Mouse (Mus musculus) heart, embryonic 14.5 days (tissue): ENCODE measurements around the gene Tpst1. TPM values are rescaled to one million over a fixed set of nuclear protein-coding genes. Genes with fewer than 3 reads are reported as not detected.
"Not testable (repeated sequence)": the region's sequence is repeated elsewhere in the genome, so short reads cannot be mapped to it uniquely, and the experiment has no call there.

Experiments
- ATAC-seq: fragments of 200-750 bp; cut with Nextera tagmentation; 2 replicates; pipeline ENCODE4 v1.8.0; 2017; ENCODE audit warnings: low read depth, moderate TSS enrichment; ENCODE audit not compliant: insufficient number of reproducible peaks, insufficient read depth, low FRiP score
- H3K27ac ChIP-seq, 2 experiments: fragments of 200-500 bp in 1 of 2; fragments of 300-500 bp in 1 of 2; sonication (generic) in 1 of 2; replicated peaks in 1 of 2; 2 replicates each; pipeline ENCODE4 v1.5.1; 2012 to 2014; ENCODE audit warnings: low read depth in 2 of 2, low read length in 2 of 2, control low read depth in 1 of 2, mild to moderate bottlenecking in 1 of 2, mixed read lengths in 1 of 2; ENCODE audit not compliant: control insufficient read depth in 1 of 2, insufficient read depth in 1 of 2
- H3K27me3 ChIP-seq: fragments of 300-500 bp; sonication (generic); 2 replicates; pipeline ENCODE4 v1.6.1; 2014; ENCODE audit warnings: mild to moderate bottlenecking, low read length, control low read depth; ENCODE audit not compliant: control insufficient read depth, insufficient read depth
- H3K36me3 ChIP-seq: fragments of 300-500 bp; sonication (generic); 2 replicates; pipeline ENCODE4 v1.6.1; 2014; ENCODE audit warnings: mild to moderate bottlenecking, control low read depth, low read length, mixed read lengths; ENCODE audit not compliant: control insufficient read depth, insufficient read depth
- H3K4me1 ChIP-seq, 2 experiments: fragments of 200-500 bp in 1 of 2; fragments of 300-500 bp in 1 of 2; sonication (generic) in 1 of 2; 2 replicates each; pipeline ENCODE4 v1.6.1; 2012 to 2014; ENCODE audit warnings: low read length in 2 of 2, control low read depth in 1 of 2, mixed read lengths in 1 of 2; ENCODE audit not compliant: control insufficient read depth in 2 of 2, insufficient read depth in 2 of 2
- H3K4me2 ChIP-seq: fragments of 300-500 bp; sonication (generic); 2 replicates; pipeline ENCODE4 v1.6.1; 2014; ENCODE audit warnings: mild to moderate bottlenecking, low read length
- H3K4me3 ChIP-seq, 2 experiments: fragments of 200-500 bp in 1 of 2; fragments of 300-500 bp in 1 of 2; sonication (generic) in 1 of 2; 2 replicates each; pipeline ENCODE4 v1.5.1; 2012 to 2014; ENCODE audit warnings: low read length in 2 of 2, mild to moderate bottlenecking in 2 of 2, control low read depth in 1 of 2, low read depth in 1 of 2, moderate library complexity in 1 of 2; ENCODE audit not compliant: control insufficient read depth in 1 of 2, insufficient read depth in 1 of 2
- H3K9ac ChIP-seq: fragments of 300-500 bp; sonication (generic); 2 replicates; pipeline ENCODE4 v1.6.1; 2014; ENCODE audit warnings: mild to moderate bottlenecking, low read length
- H3K9me3 ChIP-seq: fragments of 300-500 bp; sonication (generic); 2 replicates; pipeline ENCODE4 v1.6.1; 2016; ENCODE audit warnings: low read length, control low read depth; ENCODE audit not compliant: control insufficient read depth
- WGBS: fragments of 180-500 bp; shearing (Covaris S2); extraction: QIAGEN DNeasy Blood & Tissue Kit; methylation state at CpG from one replicate; pipeline ENCODE4 v1.1.7; 2014; 5-methylcytosine and 5-hydroxymethylcytosine counted together
- polyA plus RNA-seq: library from polyadenylated mRNA; unstranded; fragments of >200 nt; fragmentation: Nextera tagmentation; extraction: Ambion mirVana; gene quantifications from 2 replicates; pipeline ENCODE4 v1.2.1, GENCODE M21; 2014

Gene Tpst1
- polyA plus RNA-seq, 1 experiment from 2014 or later: 24.5 TPM

- 59% methylated on average over 2 of the region's 2 CpGs for WGBS
- ATAC-seq: no peak
- H3K4me3 ChIP-seq: no peak overlapping the region
- peaks cover 30% of the 10 kb centered on the region for H3K36me3 ChIP-seq
- peaks cover 0 to 4% of the 10 kb centered on the region in 2 experiments; a peak in 1 of 4 replicates for H3K4me1 ChIP-seq
- H3K9ac ChIP-seq: no peak overlapping the region
- H3K27me3 ChIP-seq: no peaks in the 10 kb centered on the region
- H3K9me3 ChIP-seq: no peaks in the 10 kb centered on the region
- no peak overlapping the region for H3K27ac ChIP-seq
- H3K4me2 ChIP-seq: no peak overlapping the region
These were observed 39.3 kb upstream of the Tpst1 start for GRCm38 (mm10) chr5:130033869-130034268.

GRCm38 (mm10) chr5:130036300-130036699 is 36.8 kb upstream of the Tpst1 start:
- 77% methylated on average over 2 of the region's 2 CpGs for WGBS
- not testable (repeated sequence) for H3K27me3 ChIP-seq, H3K9me3 ChIP-seq, ATAC-seq, H3K9ac ChIP-seq, H3K4me1 ChIP-seq, H3K27ac ChIP-seq, H3K4me2 ChIP-seq, H3K4me3 ChIP-seq
- H3K36me3 ChIP-seq: peaks cover 48% of the 10 kb centered on the region

- Histone ChIP-seq H3K4me1 (no peaks in the 10 kb centered on the region), H3K4me2 (no peak overlapping the region), H3K9me3 (no peaks in the 10 kb centered on the region), H3K27ac (no peak overlapping the region), H3K9ac (no peak overlapping the region), H3K4me3 (no peak overlapping the region), H3K27me3 (no peaks in the 10 kb centered on the region), H3K36me3 (peaks cover 64% of the 10 kb centered on the region)
- ATAC-seq: no peak
- 59% methylated on average over 19 of the region's 19 CpGs for WGBS
These were observed 35.2 kb upstream of the Tpst1 start for GRCm38 (mm10) chr5:130037752-130038455.

GRCm38 (mm10) chr5:130040797-130041196 is 32.3 kb upstream of the Tpst1 start:
- WGBS: 86% methylated on average over 4 of the region's 4 CpGs
- H3K4me1 ChIP-seq: 0 out of 4 replicates have a peak, but pooled peaks cover 0 to under 1% of the 10 kb centered on the region in 2 experiments
- no peak overlapping the region for H3K4me2 ChIP-seq
- H3K4me3 ChIP-seq: no peak overlapping the region
- no peak overlapping the region for H3K27ac ChIP-seq
- no peak overlapping the region for H3K9ac ChIP-seq
- H3K9me3 ChIP-seq: no peaks in the 10 kb centered on the region
- peaks cover 20% of the 10 kb centered on the region for H3K27me3 ChIP-seq
- peaks cover 67% of the 10 kb centered on the region for H3K36me3 ChIP-seq
- no peak for ATAC-seq

- H3K4me2 ChIP-seq: no peak overlapping the region
- H3K36me3 ChIP-seq: peaks cover 67% of the 10 kb centered on the region
- no peak overlapping the region for H3K9ac ChIP-seq
- 87% methylated on average over 4 of the region's 4 CpGs for WGBS
- ATAC-seq: no peak
- no peak overlapping the region for H3K4me3 ChIP-seq
- no peak overlapping the region for H3K27ac ChIP-seq
- no peaks in the 10 kb centered on the region for H3K9me3 ChIP-seq
- H3K4me1 ChIP-seq: peaks cover 3 to 5% of the 10 kb centered on the region in 2 experiments; a peak in 3 of 4 replicates
- peaks cover 20% of the 10 kb centered on the region for H3K27me3 ChIP-seq
These were observed 31.9 kb upstream of the Tpst1 start for GRCm38 (mm10) chr5:130041262-130041661.

- Histone ChIP-seq H3K27ac (no peak overlapping the region), H3K9me3 (no peaks in the 10 kb centered on the region), H3K4me1 (peaks cover 9 to 11% of the 10 kb centered on the region in 2 experiments; a peak in 3 of 4 replicates), H3K9ac (no peak overlapping the region), H3K36me3 (peaks cover 56% of the 10 kb centered on the region), H3K4me2 (no peak overlapping the region), H3K27me3 (peaks cover 24% of the 10 kb centered on the region), H3K4me3 (no peak overlapping the region)
- 95% methylated on average over 3 of the region's 3 CpGs for WGBS
- no peak for ATAC-seq
These were observed 29.4 kb upstream of the Tpst1 start for GRCm38 (mm10) chr5:130043741-130044140.

GRCm38 (mm10) chr5:130044201-130044695 is 28.9 kb upstream of the Tpst1 start:
- Histone ChIP-seq H3K36me3 (peaks cover 61% of the 10 kb centered on the region), H3K27ac (no peak overlapping the region), H3K9me3 (no peaks in the 10 kb centered on the region), H3K9ac (no peak overlapping the region), H3K4me1 (peaks cover 9 to 11% of the 10 kb centered on the region in 2 experiments; a peak in 3 of 4 replicates), H3K4me2 (no peak overlapping the region), H3K4me3 (no peak overlapping the region), H3K27me3 (peaks cover 30% of the 10 kb centered on the region)
- 84% methylated on average over 7 of the region's 7 CpGs for WGBS
- ATAC-seq: no peak
